Mouse (Mus musculus) kidney, postnatal 4 days (tissue): ENCODE measurements at regions not wholly inside any gene's neighbourhood (a gene's known extent, or its start where the extent isn't known, plus 50 kb on each side); places are given as distances from the start of the nearest gene placed in this dataset.
A peak's percentile ranks its signal among the peaks of the same experiment; 100 is the strongest.

Source experiments
- DNase-seq, 2 experiments: peaks; one replicate each; pipeline ENCODE4 v3.0.0; 2021; ENCODE audit warnings: mixed read lengths in 2 of 2

DNA sequence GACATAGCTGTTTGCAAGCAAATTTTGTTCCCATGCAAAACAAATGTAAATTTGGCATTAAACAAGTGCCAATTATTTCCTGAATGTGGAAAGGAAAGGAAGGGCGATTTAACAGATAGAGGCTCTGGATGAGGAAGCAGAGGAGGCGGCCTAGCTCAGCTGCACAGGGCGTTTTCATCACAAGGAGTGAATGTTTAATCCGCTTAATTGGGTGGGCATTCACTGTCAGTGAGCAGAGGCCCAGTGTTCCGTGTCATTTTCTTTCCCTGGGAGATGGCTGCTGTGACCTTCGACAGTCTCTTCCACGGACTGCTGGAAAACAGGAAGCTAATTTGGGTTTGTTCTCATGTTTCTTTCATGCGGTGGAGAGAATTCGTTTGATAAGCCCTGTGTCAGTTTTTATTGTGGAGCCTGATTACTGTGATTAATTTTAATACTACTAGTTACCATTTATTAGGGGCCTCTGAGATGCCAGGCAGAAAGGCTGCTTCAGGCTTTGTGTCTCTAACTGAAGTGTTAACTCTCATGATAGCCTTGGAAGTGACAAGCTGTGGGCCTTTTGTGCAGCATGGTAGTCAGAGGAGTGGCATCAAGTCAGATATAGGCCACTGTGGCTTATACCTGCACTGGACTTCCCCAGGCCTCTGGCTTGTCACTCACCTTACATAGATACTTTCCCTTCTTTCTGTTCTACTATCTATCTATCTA is 700.6 kb upstream of the Tmpo start:
- peak; percentile 34 to 56 for DNase-seq

DNA sequence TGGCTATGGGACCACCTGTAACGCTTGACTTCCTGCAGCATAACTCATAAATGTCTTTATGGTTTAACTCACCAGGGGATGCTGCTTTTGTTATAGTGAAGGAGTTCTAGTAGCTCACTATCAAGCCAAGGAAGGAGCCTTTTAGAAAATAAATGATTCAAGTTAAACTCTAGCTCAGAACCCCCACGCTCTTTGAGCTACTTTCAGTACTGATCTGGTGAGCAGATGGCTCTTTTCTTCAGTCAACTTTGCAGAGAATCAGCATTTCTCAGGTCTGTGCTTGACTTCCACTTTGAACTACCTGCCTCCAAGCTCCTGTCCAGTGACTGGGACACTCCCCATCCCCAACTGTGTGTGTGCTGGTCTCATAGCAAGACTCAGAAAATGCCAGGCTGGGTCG is 694.3 kb upstream of the Tmpo start:
- DNase-seq, result no peak

DNA sequence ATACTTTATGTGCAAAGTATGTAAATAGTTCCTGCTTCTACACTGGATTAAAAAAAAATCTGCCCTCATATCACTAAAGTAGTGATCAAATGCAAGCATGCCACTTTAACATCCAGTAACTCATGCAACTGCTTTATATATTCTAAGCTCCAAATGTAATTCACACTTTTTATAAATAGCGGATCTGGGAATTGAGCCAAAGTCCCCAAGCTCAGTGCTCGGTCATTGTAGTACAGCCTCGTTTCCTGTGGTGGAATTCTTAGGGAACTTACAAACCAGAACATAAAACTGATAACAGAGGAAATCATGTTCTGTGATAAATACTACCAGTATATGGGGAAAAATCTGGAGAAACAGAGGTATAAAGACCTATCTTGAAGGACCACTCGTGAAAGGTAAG is 690.1 kb upstream of the Tmpo start:
- no peak for DNase-seq

DNA sequence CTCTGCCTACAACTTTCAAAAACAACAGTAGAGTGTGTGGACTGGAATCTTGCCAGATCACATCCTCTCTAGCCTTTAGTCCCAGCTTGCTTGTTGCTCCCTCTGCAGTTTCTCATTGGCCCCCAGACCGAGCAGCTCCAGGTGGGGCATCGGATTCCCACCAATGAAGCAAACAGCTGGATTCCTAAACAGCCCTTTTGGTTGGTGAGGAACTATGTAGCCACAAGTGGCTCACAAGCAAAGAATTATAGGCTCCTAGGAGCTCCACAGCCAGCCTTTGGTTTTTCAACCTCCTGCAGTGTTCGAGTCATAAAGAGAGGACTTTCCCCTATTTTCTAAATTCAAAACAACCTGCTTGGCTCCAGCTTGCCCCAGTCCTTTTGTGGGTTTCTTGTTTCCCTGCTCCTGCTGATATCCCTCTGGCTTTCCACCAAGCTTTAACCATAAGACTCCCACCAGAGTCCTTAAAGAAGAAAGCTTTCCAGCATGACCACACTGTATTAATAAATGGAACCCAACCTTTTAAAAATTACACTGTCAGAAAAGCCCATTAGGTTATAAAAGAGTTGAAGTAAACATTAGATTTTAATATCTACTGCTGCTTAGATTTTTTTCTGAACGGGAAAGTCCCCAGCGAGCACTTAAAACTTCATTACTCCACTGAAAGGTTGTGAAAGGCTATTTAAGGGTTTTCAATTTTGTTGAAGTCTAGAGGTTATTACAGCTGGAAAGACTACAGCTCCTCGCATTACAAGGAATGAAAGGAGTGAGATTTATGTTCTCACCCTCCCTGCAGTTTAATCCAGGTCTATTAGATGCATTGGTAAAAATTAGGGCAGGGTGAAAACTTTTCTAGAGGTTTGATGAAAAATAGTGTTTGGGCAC is 677.8 kb upstream of the Tmpo start:
- DNase-seq, result peak in 1 of 2 experiments; percentile 25

DNA sequence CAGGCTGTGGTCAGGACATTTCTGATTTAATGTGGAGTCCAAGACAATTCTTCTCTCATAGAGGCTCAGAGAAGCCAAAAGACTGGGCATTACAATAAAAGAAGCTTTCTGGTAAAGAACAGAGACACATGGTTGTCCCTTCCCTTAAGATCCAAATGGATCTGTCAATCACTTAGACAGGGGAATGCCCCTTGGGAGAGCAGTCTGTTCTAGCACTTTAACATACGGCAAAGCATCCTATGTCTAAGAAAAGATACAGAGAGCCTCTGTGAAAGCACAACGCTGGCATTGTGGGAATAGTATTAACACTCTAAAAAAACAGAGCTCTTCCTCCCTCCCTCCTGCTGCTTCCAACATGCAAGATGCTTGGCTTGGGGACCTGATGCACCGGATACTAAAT is 646.0 kb upstream of the Tmpo start:
- DNase-seq, result no peak

DNA sequence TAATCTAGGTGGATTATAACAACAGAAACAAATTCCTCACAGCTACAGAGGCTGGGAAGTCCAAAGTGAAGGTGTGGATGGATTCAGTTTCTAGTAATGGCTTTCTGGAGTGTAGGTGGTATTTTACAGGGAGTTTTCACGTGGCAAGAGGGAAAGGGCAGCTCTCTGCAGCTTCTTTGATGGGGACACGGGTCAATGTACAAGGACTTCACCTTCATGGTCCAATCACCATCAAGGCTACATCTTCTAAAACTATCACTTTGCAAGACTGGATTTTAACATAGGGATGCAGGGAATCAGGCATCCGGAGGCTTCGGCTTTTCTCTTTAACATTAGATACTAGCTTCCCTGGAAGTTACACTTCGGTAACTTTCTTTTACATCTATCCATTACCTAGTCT is 642.4 kb upstream of the Tmpo start:
- no peak for DNase-seq

DNA sequence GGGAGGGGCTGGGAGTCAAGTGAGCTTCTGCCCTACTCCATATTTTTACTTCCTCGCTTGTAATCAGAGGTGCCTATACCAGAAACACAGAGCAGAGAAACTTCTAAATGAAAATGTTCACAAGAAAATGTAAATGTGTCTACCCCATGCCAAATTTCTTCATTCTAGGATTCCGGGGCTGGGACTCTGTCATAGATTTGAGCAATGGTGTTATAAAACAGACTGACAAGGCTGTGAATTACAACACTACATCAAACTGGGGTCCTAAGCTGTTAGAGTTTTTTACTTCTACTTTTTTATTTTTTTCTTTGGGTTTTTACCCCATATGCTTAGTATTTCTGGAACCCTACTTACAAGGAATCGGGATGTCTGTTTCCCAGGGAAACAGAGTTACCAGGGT is 623.8 kb upstream of the Tmpo start:
- DNase-seq, result no peak
